21 mouse cellular contexts compared by ENCODE assay signal in the genomic region with DNA sequence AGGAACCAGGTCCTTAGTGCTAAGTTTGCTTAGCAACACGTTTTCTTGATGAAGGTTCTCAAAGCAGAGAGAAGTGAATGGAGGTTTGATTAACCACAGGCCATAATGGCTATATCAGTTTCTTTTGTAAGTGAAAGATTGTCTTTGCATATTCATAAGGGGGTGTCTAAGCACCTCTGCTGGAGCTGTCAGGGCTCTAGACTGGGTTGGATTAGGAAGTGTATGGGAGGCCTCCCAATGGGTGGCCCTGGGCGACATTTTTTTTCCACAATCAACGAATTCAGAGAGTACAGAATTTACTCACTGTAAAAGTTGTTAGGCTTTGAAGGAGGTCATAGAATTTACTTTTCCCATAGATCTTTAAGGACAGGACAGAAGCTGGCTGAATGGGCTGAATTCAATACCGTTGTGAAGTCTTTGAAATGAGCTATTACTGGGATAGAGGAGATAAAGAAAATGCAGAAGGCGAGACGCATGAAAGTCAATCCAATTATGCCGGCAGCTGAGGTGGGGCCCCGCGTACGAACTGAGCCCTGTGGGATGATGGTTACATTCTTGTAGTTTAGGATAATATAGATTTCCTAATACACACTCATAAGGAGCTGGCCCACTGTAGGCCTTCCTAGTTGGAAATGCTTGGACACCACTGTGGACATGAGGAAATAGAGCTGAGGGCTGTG.
A peak's percentile ranks its signal among the peaks of the same experiment; 100 is the strongest.
DNase-seq lines count a peak whose midpoint lies in the region; ATAC-seq and TF ChIP-seq lines count a peak whose summit lies in the region.
"Had no signal": no experiment of that assay in that cellular context is flagged by ENCODE, and none has a peak within 500 bp of the region (broad histone marks: within the 10 kb centered on the region; RNA-seq: fewer than 3 reads in every experiment).

No protein-coding gene starts in this region.

- H3K27me3 ChIP-seq in lung, postnatal 0 days (replicated peaks; ENCODE audit: insufficient read depth, low read length) = no peaks in the 10 kb centered on the region
- no peaks in the 10 kb centered on the region for H3K27me3 ChIP-seq in forebrain, embryonic 14.5 days (replicated peaks; ENCODE audit: control insufficient read depth, insufficient read depth, low read length)
- H3K27me3 ChIP-seq in hindbrain, embryonic 16.5 days (replicated peaks; ENCODE audit: control insufficient read depth, insufficient read depth, low read length) = no peaks in the 10 kb centered on the region
- no peaks in the 10 kb centered on the region for H3K27me3 ChIP-seq in neural tube, embryonic 13.5 days
- H3K27me3 ChIP-seq: intestine, embryonic 15.5 days; megakaryocyte, embryonic 14.5 days; Patski had no signal

- no peak for TF ChIP-seq EP300 in lung, postnatal 0 days (IDR thresholded peaks at IDR 0.05)

- no peak overlapping the region for H3K27ac ChIP-seq in lung, postnatal 0 days (ENCODE audit: low read length)
- no peak overlapping the region; the same call in 1 of the 2 replicates for H3K27ac ChIP-seq in forebrain, embryonic 14.5 days (ENCODE audit: low read depth, low read length)
- peak overlapping the region; percentile 60; the same call in 1 of the 2 replicates for H3K27ac ChIP-seq in hindbrain, embryonic 16.5 days (ENCODE audit: low read depth, low read length)
- H3K27ac ChIP-seq in neural tube, embryonic 13.5 days (replicated peaks) = peak overlapping the region; percentile 35; the same call in 1 of the 2 replicates
- H3K27ac ChIP-seq: gastrocnemius, adult 2 months; heart, adult 2 months; intestine, embryonic 15.5 days had no signal

- no peak for DNase-seq in lung, postnatal 0 days (ENCODE audit: low spot score)
- no peak for DNase-seq in lung, postnatal 4 days
- peak; percentile 84 for DNase-seq in forebrain, embryonic 14.5 days (ENCODE audit: low spot score)
- no peak for DNase-seq in kidney, postnatal 36 days
- DNase-seq in spleen, postnatal 14 days (ENCODE audit: low spot score in 2 of 2) = no peak
- DNase-seq in right cerebral cortex, postnatal 14 days = no peak
- DNase-seq: B cell, adult 2 months; cerebellum, adult 11 months; cerebellum, postnatal 36 days; gastrocnemius, adult 2 months; kidney, postnatal 14 days; layer of hippocampus, adult 9-11 months; liver; lung, adult 2 months; right cerebral cortex, adult 18-20 months had no signal

- H3K36me3 ChIP-seq in lung, postnatal 0 days (ENCODE audit: insufficient read depth, low read length) = no peaks in the 10 kb centered on the region
- peaks cover 6% of the 10 kb centered on the region; the same call in 1 of the 2 replicates for H3K36me3 ChIP-seq in forebrain, embryonic 14.5 days (ENCODE audit: control insufficient read depth, insufficient read depth, low read length)
- 0 out of 2 replicates have a peak, but pooled peaks cover 2% of the 10 kb centered on the region for H3K36me3 ChIP-seq in hindbrain, embryonic 16.5 days (ENCODE audit: control insufficient read depth, insufficient read depth, low read length)
- peaks cover 31% of the 10 kb centered on the region for H3K36me3 ChIP-seq in neural tube, embryonic 13.5 days
- H3K36me3 ChIP-seq: intestine, embryonic 15.5 days had no signal

- no peak overlapping the region for H3K9ac ChIP-seq in lung, postnatal 0 days (replicated peaks; ENCODE audit: low read depth)
- H3K9ac ChIP-seq in forebrain, embryonic 14.5 days (ENCODE audit: low read length) = no peak overlapping the region
- no peak overlapping the region for H3K9ac ChIP-seq in hindbrain, embryonic 16.5 days (ENCODE audit: low read depth, low read length)
- no peak overlapping the region for H3K9ac ChIP-seq in neural tube, embryonic 13.5 days
- H3K9ac ChIP-seq: intestine, embryonic 15.5 days had no signal

- TF ChIP-seq CTCF in lung, postnatal 0 days (IDR thresholded peaks at IDR 0.05) = no peak

- H3K4me1 ChIP-seq in lung, postnatal 0 days (ENCODE audit: insufficient read depth, low read depth, low read length) = no peaks in the 10 kb centered on the region
- peaks cover 20% of the 10 kb centered on the region for H3K4me1 ChIP-seq in forebrain, embryonic 14.5 days (ENCODE audit: control insufficient read depth, insufficient read depth, low read length)
- H3K4me1 ChIP-seq in hindbrain, embryonic 16.5 days (ENCODE audit: control insufficient read depth, insufficient read depth, low read depth, low read length) = peaks cover 12% of the 10 kb centered on the region
- peaks cover 26% of the 10 kb centered on the region for H3K4me1 ChIP-seq in neural tube, embryonic 13.5 days (replicated peaks)
- H3K4me1 ChIP-seq: intestine, embryonic 15.5 days; megakaryocyte, embryonic 14.5 days had no signal

- no peak overlapping the region for H3K4me2 ChIP-seq in lung, postnatal 0 days (replicated peaks; ENCODE audit: low read depth, low read length)
- no peak overlapping the region for H3K4me2 ChIP-seq in forebrain, embryonic 14.5 days (ENCODE audit: low read length)
- H3K4me2 ChIP-seq in hindbrain, embryonic 16.5 days (ENCODE audit: low read length) = no peak overlapping the region
- H3K4me2 ChIP-seq in neural tube, embryonic 13.5 days = no peak overlapping the region
- H3K4me2 ChIP-seq: intestine, embryonic 15.5 days had no signal

- WGBS in lung, postnatal 0 days = 67% methylated on average over 10 of the region's 10 CpGs
- WGBS in forebrain, embryonic 14.5 days = 8% methylated on average over 10 of the region's 10 CpGs
- WGBS in hindbrain, embryonic 16.5 days = 26% methylated on average over 10 of the region's 10 CpGs
- WGBS in neural tube, embryonic 13.5 days = 39% methylated on average over 10 of the region's 10 CpGs

- H3K9me3 ChIP-seq in lung, postnatal 0 days (ENCODE audit: low read length) = no peaks in the 10 kb centered on the region
- H3K9me3 ChIP-seq in forebrain, embryonic 14.5 days (replicated peaks; ENCODE audit: control insufficient read depth, low read length) = no peaks in the 10 kb centered on the region
- H3K9me3 ChIP-seq in hindbrain, embryonic 16.5 days (ENCODE audit: control insufficient read depth, low read length) = no peaks in the 10 kb centered on the region
- H3K9me3 ChIP-seq in neural tube, embryonic 13.5 days = no peaks in the 10 kb centered on the region
- H3K9me3 ChIP-seq: intestine, embryonic 15.5 days; megakaryocyte, embryonic 14.5 days had no signal

- ATAC-seq in lung, postnatal 0 days = peak; percentile 38; the same call in 1 of the 2 replicates
- peak; percentile 92 for ATAC-seq in forebrain, embryonic 14.5 days
- ATAC-seq in hindbrain, embryonic 16.5 days = peak; percentile 62; the same call in 1 of the 2 replicates
- peak; percentile 72 for ATAC-seq in neural tube, embryonic 13.5 days (ENCODE audit: low read depth)
- ATAC-seq: intestine, embryonic 15.5 days; Patski had no signal

- no peak overlapping the region for H3K4me3 ChIP-seq in lung, postnatal 0 days (ENCODE audit: low read depth, low read length)
- H3K4me3 ChIP-seq in forebrain, embryonic 14.5 days (ENCODE audit: low read depth, low read length) = no peak overlapping the region
- H3K4me3 ChIP-seq in hindbrain, embryonic 16.5 days (ENCODE audit: low read length) = no peak overlapping the region
- H3K4me3 ChIP-seq in neural tube, embryonic 13.5 days = no peak overlapping the region
- H3K4me3 ChIP-seq: gastrocnemius, adult 2 months; heart, adult 2 months; intestine, embryonic 15.5 days; megakaryocyte, embryonic 14.5 days had no signal

Comparison
In these comparisons a context has a peak if more than half of its experiments do, and no peak if none do; other contexts are left out.
1. ATAC-seq: peak in every context shown above with its lines; median percentile 92 in forebrain, embryonic 14.5 days; 72 in neural tube, embryonic 13.5 days; 62 in hindbrain, embryonic 16.5 days; 38 in lung, postnatal 0 days.
2. H3K27ac ChIP-seq: peak in hindbrain, embryonic 16.5 days (single experiment) and neural tube, embryonic 13.5 days (single experiment); none in lung, postnatal 0 days (single experiment) and forebrain, embryonic 14.5 days (single experiment).